Mouse (Mus musculus) adrenal gland, postnatal 14 days (tissue): ENCODE results near the gene Gm7534. TPM values are rescaled to one million over a fixed set of nuclear protein-coding genes. Genes with fewer than 3 reads are reported as not detected.
"Not testable (repeated sequence)": the region's sequence is repeated elsewhere in the genome, so short reads cannot be mapped to it uniquely, and the experiment has no call there.

ENCODE experiments used
- DNase-seq: peaks from one replicate; pipeline ENCODE4 v3.0.0; 2021; ENCODE audit warnings: mixed read lengths
- total RNA-seq: library from RNA; stranded (reverse); gene quantifications from 2 replicates; pipeline ENCODE4 v1.2.3, GENCODE M21; 2021

Gm7534 gene
- total RNA-seq, 1 experiment from 2014 or later, result not detected

GRCm38 (mm10) chr4:134203340-134203896, 614 bp upstream of the Gm7534 start:
- no peak for DNase-seq

- no peak for DNase-seq
Observed at GRCm38 (mm10) chr4:134199371-134199770, 3.4 kb downstream of the Gm7534 start.

GRCm38 (mm10) chr4:134186268-134186667, 16.5 kb downstream of the Gm7534 start:
- no peak for DNase-seq

- no peak for DNase-seq
Observed at GRCm38 (mm10) chr4:134185569-134185968, 17.2 kb downstream of the Gm7534 start.

- DNase-seq, result no peak
Observed at GRCm38 (mm10) chr4:134183711-134184110, 19.1 kb downstream of the Gm7534 start.

- peak; percentile 18 for DNase-seq
Observed at GRCm38 (mm10) chr4:134181825-134182224, 21.0 kb downstream of the Gm7534 start.

- DNase-seq, result no peak
Observed at GRCm38 (mm10) chr4:134181112-134181511, 21.7 kb downstream of the Gm7534 start.

- peak; percentile 42 for DNase-seq
Observed at GRCm38 (mm10) chr4:134172391-134172790, 30.4 kb downstream of the Gm7534 start.

GRCm38 (mm10) chr4:134166906-134167305, 35.9 kb downstream of the Gm7534 start:
- DNase-seq, result no peak

GRCm38 (mm10) chr4:134165548-134166465, 37.0 kb downstream of the Gm7534 start:
- DNase-seq, result no peak

GRCm38 (mm10) chr4:134165024-134165423, 37.8 kb downstream of the Gm7534 start:
- DNase-seq, result peak; percentile 38

GRCm38 (mm10) chr4:134164591-134164990, 38.2 kb downstream of the Gm7534 start:
- no peak for DNase-seq

- DNase-seq, result peak; percentile 66
Observed at GRCm38 (mm10) chr4:134160071-134160470, 42.7 kb downstream of the Gm7534 start.

- no peak for DNase-seq
Observed at GRCm38 (mm10) chr4:134158774-134159173, 44.0 kb downstream of the Gm7534 start.

- DNase-seq, result no peak
Observed at GRCm38 (mm10) chr4:134157558-134157957, 45.2 kb downstream of the Gm7534 start.

GRCm38 (mm10) chr4:134156744-134157143, 46.1 kb downstream of the Gm7534 start:
- peak; percentile 61 for DNase-seq

GRCm38 (mm10) chr4:134155961-134156465, 46.8 kb downstream of the Gm7534 start:
- DNase-seq, result no peak

GRCm38 (mm10) chr4:134155531-134155930, 47.3 kb downstream of the Gm7534 start:
- no peak for DNase-seq

GRCm38 (mm10) chr4:134154354-134154753, 48.5 kb downstream of the Gm7534 start:
- DNase-seq, result peak; percentile 36

- no peak for DNase-seq
Observed at GRCm38 (mm10) chr4:134153656-134154055, 49.1 kb downstream of the Gm7534 start.

GRCm38 (mm10) chr4:134152112-134152511, 50.7 kb downstream of the Gm7534 start:
- no peak for DNase-seq

- no peak for DNase-seq
Observed at GRCm38 (mm10) chr4:134149389-134149788, 53.4 kb downstream of the Gm7534 start.

- DNase-seq, result not testable (repeated sequence)
Observed at GRCm38 (mm10) chr4:134144297-134144696, 58.5 kb downstream of the Gm7534 start.
